Mouse (Mus musculus): ENCODE measurements at regions not wholly inside any gene's neighbourhood (a gene's known extent, or its start where the extent isn't known, plus 50 kb on each side); places are given as distances from the start of the nearest gene placed in this dataset.

DNA sequence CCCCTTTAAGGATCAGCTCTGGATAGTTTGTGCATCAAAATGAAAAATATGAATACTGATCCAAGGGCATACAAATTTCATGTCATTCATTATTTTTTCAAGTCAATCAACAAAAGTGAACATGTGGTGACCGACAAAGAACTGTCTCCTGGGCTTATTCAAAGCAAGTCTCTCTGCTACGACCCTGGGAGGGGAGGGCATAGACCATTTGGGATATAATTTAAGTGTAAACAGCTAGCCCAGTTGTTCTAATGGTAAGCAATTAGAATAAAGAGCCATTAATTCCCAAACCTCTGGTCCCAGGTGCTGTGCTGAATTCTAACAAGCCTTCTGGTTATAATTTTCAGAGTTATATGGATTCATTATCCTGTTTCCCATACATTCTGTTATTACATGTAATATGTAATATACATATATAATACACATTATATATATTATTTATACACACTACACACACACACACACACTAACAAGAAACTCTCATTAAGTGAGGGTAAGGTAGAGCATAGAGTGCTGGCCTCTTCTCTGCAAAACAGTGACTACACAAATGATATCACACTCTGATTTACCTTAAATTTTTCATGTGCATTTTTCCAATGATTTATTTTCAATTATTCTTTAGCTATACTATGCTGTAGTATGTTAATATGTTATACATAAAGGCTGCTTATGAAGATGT lies 453.0 kb upstream of the Cblb start:
- Histone ChIP-seq H3K4me3 (no peak overlapping the region), H3K27ac (no peak overlapping the region)
- TF ChIP-seq CTCF (conservative IDR thresholded peaks at IDR 0.05), result no peak
- no peak for DNase-seq (ENCODE audit: low spot score in 2 of 2)

DNA sequence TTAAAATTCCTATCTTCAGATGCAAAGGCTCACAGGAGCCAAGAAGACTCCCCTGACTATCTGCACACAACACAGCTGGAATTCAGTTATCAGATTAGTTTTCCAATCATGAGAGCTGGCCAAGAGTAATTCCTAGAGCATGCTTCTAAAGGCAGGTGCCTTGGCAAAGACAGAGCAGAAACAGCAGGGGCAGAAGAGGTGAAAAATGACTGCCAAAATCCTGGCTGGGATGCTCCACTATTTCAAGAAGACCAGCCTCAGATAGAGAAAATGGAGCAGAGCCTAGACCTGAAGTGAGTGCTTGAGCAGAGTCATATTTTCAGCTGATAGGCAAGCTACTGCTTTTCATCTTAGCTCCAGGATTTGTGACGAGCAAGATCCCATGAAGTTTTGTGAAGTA lies 450.5 kb upstream of the Cblb start:
- Histone ChIP-seq H3K27ac (no peak overlapping the region), H3K4me3 (no peak overlapping the region)
- no peak for DNase-seq (ENCODE audit: low spot score in 2 of 2)
- TF ChIP-seq CTCF (conservative IDR thresholded peaks at IDR 0.05), result no peak

DNA sequence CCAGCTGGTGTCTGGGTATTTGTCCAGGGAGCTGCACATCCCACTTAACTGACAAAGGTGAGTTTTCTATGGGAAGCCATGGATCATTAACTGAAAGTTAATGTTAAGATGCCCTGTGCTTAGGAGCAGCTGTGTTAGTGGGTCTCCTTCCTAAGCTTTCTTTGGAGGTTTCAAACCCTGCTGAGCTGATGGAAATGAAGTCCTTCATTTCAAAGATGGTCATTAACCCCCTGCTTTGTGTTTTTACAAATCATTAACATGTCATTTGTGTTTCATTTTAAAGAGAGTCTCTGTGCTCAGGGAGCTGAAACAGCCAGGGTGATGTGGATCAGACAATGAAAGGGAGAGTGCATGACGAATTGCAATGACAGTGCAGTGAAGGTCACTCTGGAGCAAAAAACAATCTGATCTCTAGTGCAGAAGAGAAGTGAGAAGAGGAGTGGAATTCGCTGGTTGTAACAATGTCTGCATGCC lies 441.1 kb upstream of the Cblb start:
- DNase-seq (ENCODE audit: low spot score in 2 of 2), result no peak
- Histone ChIP-seq H3K4me3 (no peak overlapping the region), H3K27ac (no peak overlapping the region)
- TF ChIP-seq CTCF (conservative IDR thresholded peaks at IDR 0.05), result no peak

DNA sequence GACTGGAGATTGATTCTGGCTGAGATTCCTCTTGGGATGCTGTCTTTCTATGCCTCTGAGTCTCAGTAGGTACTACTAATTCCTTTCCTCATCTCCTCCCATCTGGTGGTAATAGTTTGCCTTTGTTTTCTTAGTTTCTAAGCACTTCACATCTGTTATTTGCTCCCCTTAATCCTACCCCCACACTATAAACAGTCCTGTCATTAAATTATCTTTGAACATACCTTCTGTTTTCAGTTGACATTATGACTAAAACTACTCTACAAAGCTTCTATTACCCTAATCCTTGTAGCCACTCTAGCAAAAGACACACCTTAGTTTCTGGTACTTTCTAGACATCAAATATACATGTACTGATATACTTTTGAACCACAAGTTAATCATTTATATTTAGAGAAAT lies 413.4 kb upstream of the Cblb start:
- Histone ChIP-seq H3K4me3 (no peak overlapping the region), H3K27ac (no peak overlapping the region)
- no peak for DNase-seq (ENCODE audit: low spot score in 2 of 2)
- no peak for TF ChIP-seq CTCF (conservative IDR thresholded peaks at IDR 0.05)

DNA sequence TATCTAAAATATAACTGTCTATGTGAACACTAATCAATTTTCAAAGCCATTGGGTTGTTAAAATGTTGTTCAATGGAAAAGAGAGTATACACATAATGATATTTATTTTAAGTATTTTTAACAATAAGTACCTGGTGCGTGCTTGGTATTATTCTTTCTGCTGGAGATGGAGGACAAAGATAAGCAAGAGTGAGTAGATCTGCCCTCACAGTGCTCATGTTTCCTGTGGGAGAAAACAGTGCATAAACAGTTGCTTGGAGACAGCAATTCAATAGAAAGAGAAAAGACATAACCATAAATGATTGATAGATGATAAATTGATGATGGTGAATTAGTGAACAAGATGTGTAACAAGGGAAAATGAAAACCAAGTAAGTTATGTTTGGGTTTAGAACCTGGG lies 384.4 kb upstream of the Cblb start:
- H3K27ac ChIP-seq, result no peak overlapping the region
- no peak for TF ChIP-seq CTCF (conservative IDR thresholded peaks at IDR 0.05)
- DNase-seq (ENCODE audit: low spot score in 2 of 2), result no peak
- no peak overlapping the region for H3K4me3 ChIP-seq

DNA sequence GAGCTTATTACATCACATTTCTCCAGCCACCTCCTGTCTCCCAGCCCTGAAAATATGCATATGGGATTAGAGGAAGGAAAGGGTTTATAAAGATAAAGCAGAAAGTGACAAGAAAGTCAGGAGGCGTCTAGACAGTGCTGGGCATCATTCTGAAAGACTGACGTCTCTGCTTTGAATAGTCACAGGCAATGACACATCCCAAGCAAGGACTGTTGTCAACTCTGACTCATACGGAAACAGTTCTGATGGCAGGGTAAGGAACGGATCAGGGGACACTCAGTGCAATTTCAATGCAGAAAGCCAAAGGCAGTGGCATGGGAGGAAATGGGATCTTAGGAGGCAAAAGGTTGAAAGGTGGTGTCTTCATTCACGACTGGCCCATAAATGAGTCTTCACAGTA lies 380.9 kb upstream of the Cblb start:
- TF ChIP-seq CTCF (conservative IDR thresholded peaks at IDR 0.05), result no peak
- DNase-seq (ENCODE audit: low spot score in 2 of 2), result no peak
- no peak overlapping the region for H3K4me3 ChIP-seq
- H3K27ac ChIP-seq, result no peak overlapping the region

DNA sequence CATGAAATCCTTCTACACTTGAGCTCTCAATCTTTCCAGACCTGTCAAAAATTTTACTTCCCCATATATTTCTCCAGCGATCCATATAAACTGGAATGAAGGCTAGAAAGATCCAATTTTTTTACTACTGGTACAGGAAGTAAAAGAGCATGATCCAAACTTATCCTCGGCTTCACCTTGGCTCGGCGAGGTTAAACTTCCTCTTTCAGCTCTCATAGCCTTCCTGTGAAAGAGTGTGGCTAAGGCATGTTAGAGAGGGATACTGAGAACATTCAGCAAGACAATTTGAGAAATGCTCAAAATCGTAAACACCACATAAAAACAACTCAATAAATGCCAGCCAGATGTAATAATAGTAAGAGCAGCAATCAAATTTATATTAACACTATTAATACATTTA lies 380.3 kb upstream of the Cblb start:
- no peak for TF ChIP-seq CTCF (conservative IDR thresholded peaks at IDR 0.05)
- no peak overlapping the region for H3K27ac ChIP-seq
- H3K4me3 ChIP-seq, result no peak overlapping the region
- no peak for DNase-seq (ENCODE audit: low spot score in 2 of 2)

DNA sequence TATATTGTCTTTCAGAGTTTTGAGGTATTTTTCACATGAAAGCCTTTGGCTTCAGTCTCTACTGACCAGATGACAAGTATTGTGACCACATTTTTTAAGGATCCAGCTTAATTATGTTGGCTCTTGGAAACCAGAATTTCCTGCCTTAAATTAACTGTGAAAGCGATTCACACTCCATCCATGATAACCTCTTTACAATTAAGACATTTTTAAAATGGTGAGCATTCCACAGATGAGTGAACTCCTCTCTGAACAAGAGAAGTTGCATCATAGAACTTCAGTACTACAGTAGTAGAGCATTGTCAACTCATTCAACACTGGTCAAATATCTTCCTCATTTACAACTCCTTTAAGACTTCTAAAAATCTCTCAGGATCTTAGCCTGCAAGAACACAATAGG lies 369.3 kb upstream of the Cblb start:
- H3K27ac ChIP-seq, result no peak overlapping the region
- no peak for DNase-seq (ENCODE audit: low spot score in 2 of 2)
- TF ChIP-seq CTCF (conservative IDR thresholded peaks at IDR 0.05), result no peak
- no peak overlapping the region for H3K4me3 ChIP-seq

DNA sequence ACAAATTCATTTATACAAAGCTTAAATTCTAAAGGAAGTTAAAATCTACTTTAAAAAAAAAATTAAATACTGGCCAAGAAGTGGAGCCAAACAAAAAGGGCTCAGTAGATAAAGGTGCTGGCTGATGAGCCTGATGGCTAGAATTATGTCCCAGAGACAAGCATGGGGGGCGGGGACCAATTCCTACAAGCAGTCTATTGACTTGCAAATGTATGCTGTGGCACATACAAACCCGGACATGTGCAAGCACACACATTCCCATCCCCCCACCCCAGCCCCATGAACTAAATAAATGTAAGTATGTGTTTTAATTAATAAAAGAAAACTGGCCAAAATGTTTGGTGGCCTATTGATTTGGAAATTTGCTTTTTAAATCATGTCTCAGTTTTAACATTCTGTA lies 366.7 kb upstream of the Cblb start:
- DNase-seq (ENCODE audit: low spot score in 2 of 2), result no peak
- H3K27ac ChIP-seq, result no peak overlapping the region
- TF ChIP-seq CTCF (conservative IDR thresholded peaks at IDR 0.05), result no peak
- H3K4me3 ChIP-seq, result no peak overlapping the region

DNA sequence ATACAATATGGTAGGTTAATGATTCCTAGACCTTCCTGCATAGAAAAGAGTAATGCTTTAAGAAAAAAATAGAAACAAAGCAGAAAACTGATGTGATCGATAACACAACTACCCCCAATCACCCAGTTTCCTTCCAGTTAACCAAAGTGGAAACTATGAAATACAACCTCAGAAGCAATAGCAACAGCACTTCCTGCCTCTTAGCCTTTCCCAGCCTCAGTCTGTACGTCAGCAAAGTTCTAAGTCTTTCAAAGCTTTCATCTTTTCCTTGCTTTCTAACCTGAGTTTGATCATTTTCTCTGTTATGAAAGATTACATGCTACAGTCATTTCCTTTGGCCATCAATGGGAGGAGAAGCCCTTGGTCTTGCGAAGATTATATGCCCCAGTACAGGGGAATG lies 355.9 kb upstream of the Cblb start:
- Histone ChIP-seq H3K27ac (no peak overlapping the region), H3K4me3 (no peak overlapping the region)
- no peak for DNase-seq (ENCODE audit: low spot score in 2 of 2)
- TF ChIP-seq CTCF (conservative IDR thresholded peaks at IDR 0.05), result no peak

DNA sequence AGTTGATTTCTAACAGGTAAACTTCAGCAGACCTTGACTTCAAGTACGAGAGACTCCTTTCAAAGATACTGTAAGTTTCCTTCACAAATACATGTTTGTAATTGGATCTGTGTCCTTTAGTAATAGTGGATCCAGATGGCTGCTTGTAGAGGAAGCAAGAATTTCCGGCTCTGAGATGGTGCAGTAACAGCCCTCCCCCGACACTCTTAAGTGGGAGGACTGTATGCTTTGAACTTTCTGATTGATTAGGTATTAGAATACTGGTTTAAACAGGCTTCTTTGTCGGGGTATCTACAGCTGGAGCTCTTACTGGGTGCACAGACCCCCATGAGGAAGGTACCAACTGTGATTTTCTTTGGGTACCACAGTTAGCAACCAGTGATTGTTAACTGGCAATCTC lies 355.0 kb upstream of the Cblb start:
- DNase-seq (ENCODE audit: low spot score in 2 of 2), result no peak
- H3K4me3 ChIP-seq, result no peak overlapping the region
- TF ChIP-seq CTCF (conservative IDR thresholded peaks at IDR 0.05), result no peak
- no peak overlapping the region for H3K27ac ChIP-seq

DNA sequence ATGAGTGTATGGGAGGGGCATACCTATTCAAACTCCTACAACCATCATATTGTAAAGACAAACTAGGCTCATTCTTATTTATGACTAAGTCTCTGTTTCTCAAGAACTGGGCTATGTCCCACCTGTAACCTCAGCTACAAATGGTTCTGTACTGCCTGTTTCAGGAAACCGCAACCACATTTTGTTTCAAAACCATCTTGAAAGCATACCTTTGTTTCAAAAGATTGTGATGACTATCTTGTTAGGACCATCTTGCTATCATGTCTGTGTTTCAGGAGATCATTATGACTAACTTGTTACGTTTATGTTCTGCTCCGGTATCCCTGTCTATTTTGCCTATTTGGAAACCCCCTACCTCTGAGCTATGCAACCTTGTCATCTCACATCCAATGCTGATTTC lies 340.2 kb upstream of the Cblb start:
- Histone ChIP-seq H3K27ac (no peak overlapping the region), H3K4me3 (no peak overlapping the region)
- no peak for DNase-seq (ENCODE audit: low spot score in 2 of 2)
- no peak for TF ChIP-seq CTCF (conservative IDR thresholded peaks at IDR 0.05)

DNA sequence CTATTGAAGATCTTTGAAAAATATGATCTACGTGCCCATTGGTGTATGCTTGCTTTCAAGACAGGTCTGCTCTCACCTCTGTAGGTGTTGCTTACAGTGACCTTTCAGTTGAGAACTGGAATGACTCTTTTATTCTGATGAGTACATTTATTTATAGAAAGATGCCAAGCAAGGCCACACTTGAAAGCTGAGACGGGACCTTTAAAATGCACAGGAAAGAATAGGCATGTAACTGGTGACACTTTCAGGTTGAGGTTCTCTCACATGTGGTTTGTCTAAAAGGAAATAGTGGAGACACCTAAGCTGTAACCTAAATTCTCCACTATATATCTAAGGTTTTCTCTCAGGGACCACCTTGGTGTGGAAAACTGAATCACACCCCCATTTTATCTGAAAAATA lies 326.0 kb upstream of the Cblb start:
- Histone ChIP-seq H3K4me3 (no peak overlapping the region), H3K27ac (no peak overlapping the region)
- TF ChIP-seq CTCF (conservative IDR thresholded peaks at IDR 0.05), result no peak
- no peak for DNase-seq (ENCODE audit: low spot score in 2 of 2)

DNA sequence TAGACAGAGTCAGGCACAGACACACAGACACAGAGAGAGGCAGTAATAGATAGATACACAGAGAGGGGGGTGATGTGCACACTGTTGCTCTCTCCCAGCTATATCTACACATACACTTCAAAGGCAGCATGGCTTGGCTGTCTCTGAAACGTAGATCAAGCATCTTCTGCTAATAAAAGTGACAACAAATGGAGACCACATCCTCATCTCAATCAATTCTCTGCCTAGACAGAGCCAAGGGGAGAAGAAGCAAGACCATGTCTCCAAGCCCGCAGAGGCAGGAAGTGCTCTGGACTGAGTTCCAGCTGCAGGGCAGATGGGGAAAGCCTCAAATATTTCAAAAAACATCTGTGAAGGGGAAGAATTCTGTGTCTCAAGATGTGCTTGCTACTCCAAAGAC lies 312.3 kb upstream of the Cblb start:
- Histone ChIP-seq H3K27ac (no peak overlapping the region), H3K4me3 (no peak overlapping the region)
- no peak for TF ChIP-seq CTCF (conservative IDR thresholded peaks at IDR 0.05)
- no peak for DNase-seq (ENCODE audit: low spot score in 2 of 2)

DNA sequence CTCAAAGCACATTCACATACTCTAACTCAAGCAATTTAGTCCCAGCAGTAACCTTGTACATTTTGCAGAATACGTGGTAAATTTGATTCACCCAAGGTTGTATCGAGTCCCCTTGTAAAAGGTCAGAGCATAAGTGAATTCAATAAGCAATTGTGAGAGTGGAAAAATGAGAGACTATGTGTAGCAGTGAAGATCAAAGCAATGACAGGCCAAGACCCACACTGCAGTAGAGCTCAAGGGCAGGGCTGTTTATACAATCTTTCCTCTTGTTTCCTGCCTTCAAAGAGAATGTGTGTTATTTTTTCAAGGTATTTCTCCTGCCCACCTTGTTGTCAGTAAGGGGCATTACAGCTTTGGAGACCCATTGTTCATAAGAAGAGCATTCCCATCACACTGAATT lies 311.4 kb upstream of the Cblb start:
- no peak for DNase-seq (ENCODE audit: low spot score in 2 of 2)
- no peak for TF ChIP-seq CTCF (conservative IDR thresholded peaks at IDR 0.05)

More for the DNA sequence above, 311.4 kb upstream of the Cblb start:
- Histone ChIP-seq H3K27ac (no peak overlapping the region), H3K4me3 (no peak overlapping the region)
